Mouse (Mus musculus) heart, postnatal 0 days (tissue): ENCODE data around the gene Hao2.
A peak's percentile ranks its signal among the peaks of the same experiment; 100 is the strongest.

Experiments used
- CTCF ChIP-seq: IDR thresholded peaks from 2 replicates; pipeline ENCODE4 v1.5.1; 2016; ENCODE audit warnings: antibody characterized with exemption, control low read depth, low read depth
- EP300 ChIP-seq: IDR thresholded peaks from 2 replicates; pipeline ENCODE4 v1.6.1; 2016; ENCODE audit warnings: antibody characterized with exemption, low read depth

DNA sequence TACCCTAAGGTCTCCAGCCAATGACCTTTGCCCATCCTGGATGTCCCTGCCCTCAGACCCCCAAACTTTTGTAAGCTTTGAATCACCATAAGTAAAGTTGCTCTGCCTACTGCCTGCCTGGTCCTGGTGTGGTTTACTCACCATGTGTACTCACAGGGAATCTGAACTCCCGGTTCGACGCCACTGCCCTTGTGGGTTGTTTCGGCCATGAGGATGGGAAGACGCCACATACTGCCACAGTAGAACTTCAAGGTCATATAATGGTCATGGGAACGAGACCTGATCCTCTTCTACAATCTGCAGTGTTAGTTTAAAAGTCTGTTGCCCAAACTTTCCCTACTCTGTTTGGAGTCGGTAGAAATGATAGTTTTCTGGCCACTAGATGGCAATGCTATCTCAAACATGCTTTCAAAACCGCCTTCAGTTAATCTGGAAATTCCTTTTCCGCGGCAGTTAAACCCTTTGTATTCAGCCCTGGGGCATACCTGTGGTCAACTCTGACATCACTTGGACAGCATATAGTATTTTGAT, 2.1 kb upstream of the Hao2 start:
- TF ChIP-seq CTCF (peak; percentile 55), EP300 (no peak)
